Mouse (Mus musculus) heart, adult 2 months (tissue): Measurements from ENCODE around the gene Chrm4. TPM values are rescaled to one million over a fixed set of nuclear protein-coding genes. Genes with fewer than 3 reads are reported as not detected.
A peak's percentile ranks its signal among the peaks of the same experiment; 100 is the strongest.

Experiments used
- DNase-seq, 2 experiments: peaks; one replicate each; pipeline ENCODE4 v3.0.0; 2021
- H3K27ac ChIP-seq: fragments of 200-600 bp; 2 replicates; pipeline ENCODE4 v1.8.1; 2022
- H3K27me3 ChIP-seq: fragments of 200-500 bp; 2 replicates; pipeline ENCODE4 v1.6.1; 2012; ENCODE audit warnings: mild to moderate bottlenecking, low read length, inconsistent platforms, mixed read lengths; ENCODE audit not compliant: control insufficient read depth, insufficient read depth
- H3K36me3 ChIP-seq: fragments of 200-500 bp; 2 replicates; pipeline ENCODE4 v1.6.1; 2012; ENCODE audit warnings: low read length, inconsistent platforms; ENCODE audit not compliant: control insufficient read depth, insufficient read depth
- H3K4me1 ChIP-seq: fragments of 200-500 bp; 2 replicates; pipeline ENCODE4 v1.6.1; 2011; ENCODE audit warnings: low read length; ENCODE audit not compliant: control insufficient read depth, insufficient read depth
- H3K4me3 ChIP-seq: fragments of 200-600 bp; 2 replicates; pipeline ENCODE4 v1.8.1; 2022
- H3K79me2 ChIP-seq: fragments of 200-500 bp; replicated peaks from 2 replicates; pipeline ENCODE4 v1.6.1; 2012; ENCODE audit warnings: mild to moderate bottlenecking, inconsistent platforms, low read length, moderate library complexity, mixed read lengths; ENCODE audit not compliant: control insufficient read depth, insufficient read depth
- H3K9ac ChIP-seq: fragments of 200-500 bp; 2 replicates; pipeline ENCODE4 v1.6.1; 2012; ENCODE audit warnings: low read depth, mild to moderate bottlenecking, control low read depth, inconsistent platforms, low read length, mixed read lengths
- CTCF ChIP-seq: fragments of 200-600 bp; IDR thresholded peaks from 2 replicates; pipeline ENCODE4 v1.8.1; 2022; ENCODE audit warnings: antibody characterized with exemption, mild to moderate bottlenecking, moderate library complexity
- EP300 ChIP-seq: fragments of 200-500 bp; IDR thresholded peaks from 2 replicates; pipeline ENCODE4 v1.6.1; 2011; ENCODE audit warnings: low read depth, low read length, control low read depth; ENCODE audit not compliant: insufficient read depth
- POLR2A ChIP-seq: fragments of 200-500 bp; IDR thresholded peaks from 2 replicates; pipeline ENCODE4 v1.6.1; 2011; ENCODE audit warnings: mild to moderate bottlenecking, low read depth, low read length, control low read depth; ENCODE audit not compliant: insufficient read depth
- WGBS: fragments of 180-500 bp; shearing (Covaris S2); methylation state at CpG from one replicate; pipeline ENCODE4 v1.1.7; 2018; 5-methylcytosine and 5-hydroxymethylcytosine counted together
- intact Hi-C: fragments of 180-260 bp; cut with DNase I; formaldehyde crosslinking; loops from one replicate; pipeline ENCODE4 v1.15.1; 2025
- polyA plus RNA-seq: library from polyadenylated mRNA; depleted of rRNA; stranded (reverse); fragments of >200 nt; gene quantifications from 2 replicates; pipeline ENCODE4 v1.2.3, GENCODE M21; 2012
- total RNA-seq, 2 experiments: library from RNA; stranded (reverse); gene quantifications; 2 replicates each; pipeline ENCODE4 v1.2.3; 2021

Gene Chrm4
- total and polyA plus RNA-seq, 3 experiments: 0.14 TPM; not detected in 2

- Histone ChIP-seq H3K79me2 (peaks cover 15% of the 10 kb centered on the region), H3K27me3 (no peaks in the 10 kb centered on the region), H3K36me3 (peaks cover 4% of the 10 kb centered on the region; the same call in 1 of the 2 replicates), H3K4me3 (no peak overlapping the region), H3K9ac (no peak overlapping the region), H3K4me1 (peaks cover 21% of the 10 kb centered on the region), H3K27ac (no peak overlapping the region)
- intact Hi-C loops: loop anchor here (1.0 kb wide), 4 partner anchors 15 to 114 kb away; no protein-coding TSS in a partner anchor
- peak; percentile 74 to 86 for DNase-seq
- 49% methylated on average over 13 of the region's 13 CpGs for WGBS
- peak; percentile 86 for TF ChIP-seq CTCF
- TF ChIP-seq POLR2A: no peak
- peak; percentile 89; the same call in 1 of the 2 replicates for TF ChIP-seq EP300
Measured at GRCm38 (mm10) chr2:91944170-91944950, 17.3 kb downstream of the Chrm4 start.

- H3K9ac ChIP-seq: no peak within 1 kb of the TSS
Measured at GRCm38 (mm10) chr2:91945483-91945882, 18.4 kb downstream of the Chrm4 start, which contains the start of gene Gm9821. Gm9821 (plus strand) TSS chr2:91945703.

GRCm38 (mm10) chr2:91946836-91947235 lies 19.8 kb downstream of the Chrm4 start:
- intact Hi-C loops: no loop called here
- H3K4me1 ChIP-seq: peaks cover 32% of the 10 kb centered on the region

More at GRCm38 (mm10) chr2:91945483-91945882, 18.4 kb downstream of the Chrm4 start, which contains the start of gene Gm9821:
- Histone ChIP-seq H3K79me2 (peaks cover 15% of the 10 kb centered on the region), H3K4me3 (no peak within 1 kb of the TSS), H3K36me3 (peaks cover 5% of the 10 kb centered on the region), H3K27ac (no peak within 1 kb of the TSS; the same call in 1 of the 2 replicates), H3K27me3 (no peaks in the 10 kb centered on the region), H3K4me1 (peaks cover 27% of the 10 kb centered on the region)
- TF ChIP-seq CTCF: no peak
- TF ChIP-seq POLR2A: no peak
- no peak for TF ChIP-seq EP300
- DNase-seq: no peak
- intact Hi-C loops: no loop called here
- 93% methylated on average over 18 of the region's 18 CpGs for WGBS

GRCm38 (mm10) chr2:91947397-91948150 lies 20.5 kb downstream of the Chrm4 start:
- Histone ChIP-seq H3K27me3 (no peaks in the 10 kb centered on the region), H3K79me2 (peaks cover 15% of the 10 kb centered on the region), H3K4me1 (peaks cover 32% of the 10 kb centered on the region), H3K4me3 (peak overlapping the region; percentile 34; the same call in 1 of the 2 replicates), H3K36me3 (peaks cover 8% of the 10 kb centered on the region), H3K27ac (peak overlapping the region; percentile 85), H3K9ac (peak overlapping the region; percentile 3)
- intact Hi-C loops: no loop called here
- TF ChIP-seq POLR2A (no peak), EP300 (0 out of 2 replicates have a peak, but pooled peaks have one; percentile 11), CTCF (0 out of 2 replicates have a peak, but pooled peaks have one; percentile 23)
- peak in 1 of 2 experiments; percentile 53 for DNase-seq
- 26% methylated on average over 11 of the region's 11 CpGs for WGBS

More at GRCm38 (mm10) chr2:91946836-91947235, 19.8 kb downstream of the Chrm4 start:
- WGBS: 13% methylated on average over 6 of the region's 6 CpGs
- no peak overlapping the region for H3K4me3 ChIP-seq
- DNase-seq: peak; percentile 66 to 67
- H3K9ac ChIP-seq: no peak overlapping the region
- H3K36me3 ChIP-seq: peaks cover 8% of the 10 kb centered on the region
- peaks cover 15% of the 10 kb centered on the region for H3K79me2 ChIP-seq
- peak overlapping the region; percentile 20; the same call in 1 of the 2 replicates for H3K27ac ChIP-seq
- no peaks in the 10 kb centered on the region for H3K27me3 ChIP-seq
- TF ChIP-seq EP300 (no peak), CTCF (no peak), POLR2A (no peak)

- peak overlapping the region; percentile 34; the same call in 1 of the 2 replicates for H3K4me3 ChIP-seq
- intact Hi-C loops: no loop called here
- H3K36me3 ChIP-seq: peaks cover 8% of the 10 kb centered on the region
- 26% methylated on average over 6 of the region's 6 CpGs for WGBS
- peak; percentile 61 to 68 for DNase-seq
- H3K4me1 ChIP-seq: peaks cover 34% of the 10 kb centered on the region
- no peaks in the 10 kb centered on the region for H3K27me3 ChIP-seq
- peak overlapping the region; percentile 85 for H3K27ac ChIP-seq
- TF ChIP-seq POLR2A (no peak), EP300 (no peak), CTCF (no peak)
- peaks cover 15% of the 10 kb centered on the region for H3K79me2 ChIP-seq
- peak overlapping the region; percentile 3 for H3K9ac ChIP-seq
Measured at GRCm38 (mm10) chr2:91948151-91948509, 21.1 kb downstream of the Chrm4 start.
